Mouse (Mus musculus): ENCODE results near the gene Fbxo6.

DNA sequence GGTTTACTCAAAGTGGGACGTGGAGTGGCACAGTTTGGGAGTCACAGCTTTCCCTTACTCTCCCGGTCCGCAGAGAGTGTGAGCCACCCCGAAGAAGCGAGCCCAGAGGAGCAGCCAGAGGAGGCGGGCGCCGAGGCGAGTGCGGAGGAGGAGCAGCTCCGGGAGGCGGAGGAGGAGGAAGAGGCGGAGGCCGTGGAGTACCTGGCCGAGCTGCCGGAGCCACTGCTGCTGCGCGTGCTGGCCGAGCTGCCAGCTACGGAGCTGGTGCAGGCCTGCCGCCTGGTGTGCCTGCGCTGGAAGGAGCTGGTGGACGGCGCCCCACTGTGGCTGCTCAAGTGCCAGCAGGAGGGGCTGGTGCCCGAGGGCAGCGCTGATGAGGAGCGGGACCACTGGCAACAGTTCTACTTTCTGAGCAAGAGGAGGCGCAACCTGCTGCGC lies 12.1 kb upstream of the Fbxo6 start:
- TF ChIP-seq CTCF (IDR thresholded peaks at IDR 0.05; ENCODE audit: low read depth) (peak; percentile 89), EP300 (optimal IDR thresholded peaks at IDR 0.05) (no peak)
